Mouse (Mus musculus) 3134 (cell line): ENCODE measurements at regions not wholly inside any gene's neighbourhood (a gene's known extent, or its start where the extent isn't known, plus 50 kb on each side); places are given as distances from the start of the nearest gene placed in this dataset.

Experiments used
- DNase-seq: peaks from one replicate; pipeline ENCODE4 v3.0.0-alpha.2; 2011; ENCODE audit warnings: low spot score; ENCODE audit not compliant: insufficient read length; ENCODE audit errors: extremely low read depth

DNA sequence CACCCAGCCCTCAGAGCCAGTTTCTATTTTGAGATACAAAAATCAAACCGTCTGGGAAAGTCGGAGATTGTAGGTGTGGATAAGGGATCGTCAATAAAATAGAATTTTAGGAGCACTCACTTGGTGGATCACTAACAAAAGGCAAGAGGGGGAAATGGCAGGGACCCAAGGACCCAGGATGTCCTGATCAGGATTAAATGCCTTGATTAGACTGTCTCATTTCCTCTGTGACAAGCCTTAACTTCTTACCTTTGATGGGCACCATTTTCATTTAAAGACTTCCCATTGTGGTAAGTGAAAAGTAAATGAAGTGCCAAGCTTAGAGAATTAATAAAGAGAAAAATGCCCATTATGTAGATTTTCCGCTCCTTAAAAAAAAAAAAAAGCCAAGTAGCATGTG, 238.0 kb upstream of the Mpped2 start:
- DNase-seq = no peak

DNA sequence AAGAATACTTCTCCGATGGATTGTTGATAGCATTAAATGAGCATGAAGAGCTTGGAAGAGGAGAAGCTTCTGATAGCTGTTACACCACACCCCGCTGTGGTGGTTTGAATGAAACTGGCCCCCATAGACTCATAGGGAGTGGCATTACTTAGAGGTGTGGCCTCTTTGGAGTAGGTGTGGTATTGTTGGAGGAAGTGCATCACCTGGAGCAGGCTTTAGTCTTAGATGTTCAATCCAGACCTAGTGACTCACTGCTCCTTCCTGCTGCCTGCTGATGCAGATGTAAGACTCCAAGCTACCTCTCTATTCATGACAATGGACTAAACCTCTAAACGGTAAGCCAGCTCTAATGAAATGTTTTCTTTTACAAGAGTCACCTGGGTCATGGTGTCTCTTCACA, 237.1 kb upstream of the Mpped2 start:
- no peak for DNase-seq

DNA sequence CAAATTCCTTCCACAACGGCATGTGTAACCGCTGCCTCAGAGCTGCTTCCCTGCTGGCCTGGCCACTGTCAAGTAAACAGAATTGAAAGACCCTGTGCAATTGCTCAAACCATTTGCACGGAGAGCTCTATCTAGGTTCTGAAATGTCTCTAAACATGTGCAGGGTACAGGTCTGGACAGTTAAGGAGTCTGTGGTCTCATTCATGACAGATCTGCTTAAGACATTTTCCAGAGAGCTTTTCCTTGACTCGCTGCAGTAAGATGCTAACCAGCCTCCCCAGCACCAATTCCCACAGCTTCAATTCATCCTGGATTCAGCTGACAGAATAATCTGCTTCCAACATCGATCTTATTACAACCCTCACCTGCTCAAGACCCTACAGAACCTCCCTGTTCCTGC, 235.1 kb upstream of the Mpped2 start:
- no peak for DNase-seq

DNA sequence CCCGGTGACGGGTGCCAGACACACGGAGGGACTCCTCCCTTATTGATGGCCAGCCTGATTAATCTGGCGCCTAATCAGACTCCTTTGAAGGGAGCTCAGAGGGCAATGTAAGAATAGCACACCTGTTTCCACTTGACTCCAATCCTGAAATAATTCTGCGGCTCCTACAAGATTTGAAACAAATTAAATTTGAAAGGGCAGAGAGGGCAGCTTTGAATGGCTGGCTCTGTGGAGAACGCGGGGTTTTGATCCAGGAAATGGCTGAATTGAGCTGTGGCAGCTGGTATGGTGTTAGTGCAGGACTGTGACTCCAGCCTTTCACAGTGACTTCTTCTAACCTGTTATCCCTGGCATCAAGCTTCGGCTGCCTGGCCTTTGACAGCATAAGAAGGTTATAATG, 232.0 kb upstream of the Mpped2 start:
- no peak for DNase-seq

DNA sequence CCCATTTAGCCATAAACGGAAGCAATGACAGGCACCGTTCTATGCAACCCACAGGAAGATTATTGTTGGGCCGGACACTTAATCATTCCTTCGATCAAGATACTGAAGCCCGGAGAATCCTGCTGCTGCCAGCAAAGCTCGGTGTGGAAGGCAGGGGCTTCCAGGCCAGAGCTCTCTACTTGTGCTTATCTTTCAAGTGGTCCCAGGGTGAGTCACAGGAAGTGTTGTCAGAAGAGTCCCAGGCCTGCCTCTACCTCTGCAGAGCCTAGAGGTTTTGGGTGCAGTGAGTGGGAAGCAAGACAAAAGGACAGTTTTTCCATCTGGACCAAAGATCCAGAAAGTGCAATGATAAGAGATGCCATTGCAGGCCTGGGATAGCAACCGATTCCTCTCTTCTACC, 231.6 kb upstream of the Mpped2 start:
- DNase-seq = no peak

DNA sequence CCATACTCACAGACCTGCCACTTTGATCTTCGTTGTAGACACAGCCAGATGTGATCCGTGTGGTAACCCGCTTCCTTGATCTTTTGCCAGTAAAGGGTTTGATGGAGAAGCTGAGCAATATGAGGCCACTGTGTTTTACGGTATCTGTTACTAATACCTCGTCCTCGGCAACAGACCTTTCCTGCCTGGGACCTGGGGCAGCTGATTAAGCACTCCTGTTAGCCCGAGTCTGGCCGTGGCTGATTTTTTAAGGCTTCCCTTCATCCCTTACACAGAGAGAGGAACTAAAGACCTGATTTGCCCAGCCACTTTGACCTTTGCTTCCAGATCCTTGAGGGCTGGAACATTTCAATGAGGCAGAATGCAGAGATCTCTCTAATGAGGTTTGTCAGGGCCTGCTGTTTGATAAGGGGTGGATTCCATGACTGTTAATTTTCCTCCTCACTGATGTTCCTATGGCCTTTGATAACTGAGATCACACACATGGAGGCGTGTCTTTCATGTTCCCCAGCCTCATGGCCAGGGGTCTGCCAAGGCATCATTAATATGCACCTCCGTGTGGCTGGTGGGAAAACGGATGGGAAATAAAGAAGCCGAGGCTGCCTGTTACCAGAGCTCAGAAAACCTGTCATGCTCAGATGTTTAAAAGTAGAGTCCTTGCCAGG, 231.0 kb upstream of the Mpped2 start:
- no peak for DNase-seq

DNA sequence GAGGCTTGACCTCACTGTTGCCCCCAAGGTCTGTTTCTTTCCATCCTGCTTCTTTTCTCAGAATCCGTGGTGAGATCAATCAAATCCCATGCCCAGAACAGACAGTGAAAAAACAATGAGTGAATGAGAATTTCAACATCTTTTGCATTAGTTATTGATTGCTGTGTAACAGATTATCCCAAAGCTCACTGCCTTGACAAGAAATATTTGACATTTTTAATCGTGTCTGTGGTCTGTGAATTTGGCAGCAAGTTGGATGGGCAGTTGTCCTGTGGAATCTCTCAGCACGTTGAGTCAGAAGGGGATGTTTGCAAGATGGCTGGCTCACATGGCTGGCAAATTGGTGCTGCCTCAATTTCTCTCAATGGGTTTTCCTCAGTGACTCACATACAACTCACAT, 228.0 kb upstream of the Mpped2 start:
- DNase-seq = no peak

DNA sequence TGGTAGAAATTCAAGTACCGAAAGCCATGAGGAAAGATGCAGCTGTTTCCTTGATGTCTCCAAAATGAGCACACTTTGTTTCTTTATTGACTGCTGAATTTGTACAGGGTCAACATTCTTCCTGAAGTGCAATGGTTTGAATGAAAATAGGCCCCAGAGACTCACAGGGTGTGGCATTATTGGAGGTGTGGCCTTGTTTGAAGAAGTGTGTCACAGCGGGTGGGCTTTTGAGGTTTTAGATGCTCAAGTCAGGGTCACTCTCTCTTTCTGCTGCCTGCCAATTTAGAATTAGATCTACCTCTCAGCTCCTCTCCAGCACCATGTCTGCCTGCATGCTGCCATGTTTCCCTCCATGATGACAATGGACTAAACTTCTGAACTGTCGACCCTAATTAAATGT, 227.2 kb upstream of the Mpped2 start:
- no peak for DNase-seq

DNA sequence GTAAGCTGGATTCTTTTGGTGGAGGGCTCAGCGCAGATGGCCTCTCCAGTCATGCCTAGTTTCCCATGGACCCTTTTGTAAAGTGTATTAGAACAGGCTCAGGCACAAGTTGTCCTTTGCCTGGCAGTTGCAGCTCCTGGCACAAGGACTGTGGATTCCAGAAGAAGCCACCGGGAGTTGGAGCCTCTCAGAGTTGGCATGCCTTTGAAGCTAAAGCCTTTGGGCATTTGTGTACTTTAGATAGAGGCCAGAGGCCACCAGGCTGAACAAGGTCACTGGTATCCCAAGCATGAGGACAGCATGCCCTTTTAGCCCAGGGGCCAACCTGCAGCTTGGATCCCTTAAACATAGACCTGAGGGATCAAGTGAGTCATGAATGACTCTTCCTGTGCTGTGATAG, 223.9 kb upstream of the Mpped2 start:
- no peak for DNase-seq

DNA sequence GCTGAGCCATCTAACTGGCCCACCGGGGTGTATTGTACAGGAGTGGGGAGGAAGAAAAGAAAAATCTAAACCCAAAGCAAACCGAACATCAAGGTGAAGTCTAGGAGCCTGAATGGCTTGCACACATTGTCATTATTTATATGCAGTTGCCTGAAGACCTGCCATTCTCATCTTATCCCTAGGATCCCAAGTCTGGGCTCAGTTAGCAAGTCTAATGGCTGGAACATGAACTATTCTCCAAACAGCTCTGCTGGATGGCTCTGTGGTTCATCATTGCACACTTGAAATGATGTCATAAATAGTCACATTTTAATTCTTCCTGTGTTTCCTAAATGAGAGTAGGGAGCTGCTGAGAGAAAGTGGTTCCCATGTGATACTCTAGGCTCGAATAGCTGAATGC, 219.6 kb upstream of the Mpped2 start:
- DNase-seq = no peak

DNA sequence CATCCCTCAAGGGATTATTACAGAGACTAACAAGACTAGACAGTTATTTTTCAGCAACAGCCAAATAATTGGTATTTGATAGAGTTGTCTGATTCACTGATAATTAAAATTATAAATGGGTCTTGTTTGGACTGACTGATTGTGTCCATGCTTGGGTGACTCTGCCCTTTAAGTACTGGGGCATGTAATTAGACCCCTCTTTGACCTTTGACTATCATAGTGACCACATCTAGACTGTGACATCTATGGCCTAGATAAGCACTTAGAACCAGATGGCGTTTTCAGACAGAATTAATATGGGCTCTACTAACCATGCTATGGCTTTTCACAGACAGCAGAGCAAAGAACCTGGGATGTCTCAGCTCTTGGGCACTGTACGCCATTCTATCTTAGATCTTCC, 215.1 kb upstream of the Mpped2 start:
- DNase-seq = no peak

DNA sequence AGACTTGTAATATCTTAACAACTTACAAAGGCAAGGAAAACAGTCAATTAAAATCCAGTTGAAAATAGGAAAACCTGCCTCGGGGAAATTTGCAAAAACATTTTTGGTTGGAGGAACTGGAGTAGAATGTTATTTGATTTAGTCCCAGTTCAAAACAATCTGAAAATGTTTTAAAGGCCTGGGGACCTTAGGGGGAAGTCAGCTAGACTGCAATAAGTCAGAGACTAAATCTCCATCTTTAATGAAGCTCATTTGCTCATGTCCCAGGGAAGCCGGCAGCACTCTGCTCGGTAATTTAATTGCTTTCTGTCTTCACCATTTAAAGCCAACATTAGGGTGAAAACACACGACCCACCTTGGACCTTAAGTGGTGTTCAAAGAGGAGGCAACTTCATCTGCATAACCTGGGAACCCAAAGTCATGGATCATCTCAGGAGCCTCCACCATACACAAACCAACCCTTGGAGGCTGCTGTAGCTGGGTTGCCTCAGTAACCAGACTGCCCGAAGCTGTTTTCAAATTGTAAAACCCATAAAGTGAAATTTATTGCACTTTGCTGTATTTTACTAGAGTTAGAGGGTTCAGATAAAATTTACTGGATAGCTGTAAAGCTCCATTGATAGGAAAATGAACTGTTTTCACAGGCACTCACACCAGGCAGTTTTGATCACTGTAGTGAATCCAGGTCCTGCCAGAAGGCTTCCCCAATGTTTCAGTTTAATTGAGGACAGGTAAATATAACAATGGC, 205.6 kb upstream of the Mpped2 start:
- no peak for DNase-seq

DNA sequence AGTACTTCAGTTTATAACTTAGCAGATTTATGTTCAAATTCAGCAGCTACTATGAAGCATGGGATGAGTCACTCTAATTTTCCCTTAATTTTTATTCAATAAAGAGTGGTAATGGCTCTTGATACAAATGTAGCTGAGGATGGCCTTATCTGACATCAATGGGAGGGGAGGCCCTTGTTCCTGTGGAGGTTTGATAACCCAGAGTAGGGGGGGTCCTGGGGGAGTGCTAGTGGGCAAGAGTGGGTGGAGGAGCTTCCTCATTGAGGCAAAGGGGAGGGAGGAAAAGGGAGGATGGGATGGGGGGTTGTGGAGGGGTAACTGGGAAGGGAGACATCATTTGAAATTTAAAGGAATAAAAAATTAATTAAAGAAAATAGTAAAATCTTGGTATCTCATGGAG, 194.3 kb upstream of the Mpped2 start:
- no peak for DNase-seq

DNA sequence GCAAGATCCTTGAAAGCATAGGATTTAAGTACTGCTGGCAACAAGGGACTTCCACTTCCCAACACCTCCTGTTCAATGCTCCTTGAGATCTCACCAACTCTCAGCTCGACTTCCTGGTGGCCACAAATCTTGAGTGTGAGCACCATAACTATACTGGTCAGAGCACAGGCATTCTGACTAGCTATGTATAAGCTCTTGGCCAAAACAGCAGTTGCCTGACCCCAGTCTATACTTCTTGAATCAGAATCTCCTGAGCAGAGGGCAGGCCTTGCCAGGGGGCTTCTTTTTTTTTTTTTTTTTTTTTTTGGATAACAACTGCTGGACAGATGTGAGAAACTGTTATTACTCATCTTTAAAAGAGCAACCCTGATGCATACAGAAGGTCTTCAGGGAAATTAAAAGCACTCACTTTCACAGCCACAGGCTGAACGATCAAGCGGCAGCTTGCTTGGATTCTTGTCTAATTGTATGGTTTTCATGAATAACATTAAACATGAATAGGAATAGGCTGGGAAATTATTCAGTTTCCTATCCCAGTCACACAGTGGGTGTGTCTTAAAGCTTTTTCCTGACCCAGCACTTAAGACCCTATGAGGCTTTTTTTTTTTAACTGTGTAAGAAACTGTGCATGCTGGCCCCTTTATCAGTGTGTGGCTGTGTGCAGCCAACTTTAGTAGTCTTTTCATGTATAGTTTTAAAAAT, 193.7 kb upstream of the Mpped2 start:
- DNase-seq = no peak

DNA sequence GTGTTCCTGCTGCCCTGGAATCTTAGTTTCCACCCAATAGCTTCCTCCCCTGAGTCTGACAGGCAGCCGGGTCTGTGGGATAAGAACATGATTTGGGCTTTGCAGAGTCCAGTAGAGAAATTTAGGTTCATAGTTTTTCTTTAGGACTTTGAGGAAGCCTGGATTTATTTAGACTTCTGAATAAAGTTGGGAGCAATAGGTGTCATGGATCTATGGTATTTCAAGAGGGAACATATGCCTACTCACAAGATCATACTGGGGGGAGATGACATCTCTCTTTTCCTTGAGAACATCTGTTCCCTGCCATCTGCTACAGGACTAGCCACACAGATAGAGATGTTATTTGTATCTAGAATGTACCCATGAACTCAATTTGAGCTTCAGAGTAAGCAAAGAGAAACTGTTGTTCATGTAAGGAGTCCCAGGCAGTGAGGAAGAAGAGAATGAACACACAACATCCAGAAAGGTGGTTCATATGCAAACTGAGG, 188.1 kb upstream of the Mpped2 start:
- no peak for DNase-seq

DNA sequence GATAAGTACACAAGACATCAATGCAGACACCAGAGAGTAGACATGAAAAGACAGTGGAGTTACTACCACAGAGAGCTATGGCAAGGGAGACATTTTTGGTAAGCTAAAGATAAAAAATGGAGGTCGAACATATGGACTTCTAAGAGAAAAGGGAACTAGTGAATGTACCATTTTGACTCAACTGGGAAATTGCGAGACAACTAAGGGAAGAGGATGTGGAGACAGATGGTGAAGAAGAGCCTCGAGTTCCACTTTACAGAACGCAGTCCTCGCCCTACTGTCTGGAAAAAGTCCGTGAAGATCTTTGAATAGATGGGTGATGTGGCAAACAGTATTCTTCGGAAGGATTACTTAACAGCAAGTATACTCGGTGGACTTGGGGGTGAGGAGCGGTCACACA, 181.2 kb upstream of the Mpped2 start:
- no peak for DNase-seq

DNA sequence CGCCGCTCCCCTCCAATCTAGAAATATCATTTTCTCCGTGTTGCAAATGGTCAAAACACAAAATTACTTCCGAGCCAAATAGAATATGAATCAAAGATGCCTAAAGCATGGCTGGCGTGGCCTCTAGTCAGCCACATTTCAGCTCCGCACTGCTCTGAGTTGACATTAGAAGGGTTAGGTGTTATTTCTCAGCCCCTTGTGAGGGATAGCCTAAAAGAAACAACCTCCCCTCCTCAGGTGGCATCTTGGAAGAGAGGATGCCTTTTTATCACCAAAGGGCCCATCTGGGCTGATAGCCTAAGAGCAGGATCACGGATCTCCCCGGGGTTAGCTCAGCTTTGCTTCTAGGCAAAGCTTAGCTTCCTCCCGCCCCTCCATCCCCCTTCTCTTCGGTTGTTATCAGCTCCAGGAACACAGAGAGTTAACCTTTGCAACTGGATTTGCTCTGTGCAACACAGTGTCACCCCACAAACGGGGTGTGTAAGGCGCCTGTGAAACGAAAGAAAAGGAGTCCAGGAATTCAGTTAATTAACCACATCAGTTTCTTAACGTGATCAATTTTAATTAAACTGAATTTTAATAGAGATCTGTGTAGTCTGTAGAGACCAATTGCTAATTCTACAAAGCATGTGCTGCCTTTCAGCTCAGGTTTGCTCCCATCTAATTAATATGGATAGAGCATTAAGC, 180.6 kb upstream of the Mpped2 start:
- DNase-seq = no peak

DNA sequence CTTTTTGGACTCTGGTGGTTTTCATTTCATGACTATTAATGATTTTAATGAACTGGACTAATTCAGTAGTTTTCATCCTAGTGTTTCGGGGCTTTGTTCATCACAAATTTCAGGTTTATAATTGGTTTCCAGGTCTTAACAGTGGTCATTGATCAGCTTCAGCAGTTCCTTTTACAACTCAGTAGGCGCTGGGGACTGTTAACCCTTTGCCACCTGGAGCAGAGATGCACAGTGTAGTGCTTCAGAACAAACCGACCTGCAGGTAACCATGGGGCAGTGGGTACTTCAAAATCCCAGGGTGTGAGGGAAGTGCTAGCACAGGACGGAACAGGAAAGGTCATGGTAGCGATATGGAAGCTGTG, 180.1 kb upstream of the Mpped2 start:
- DNase-seq = no peak

DNA sequence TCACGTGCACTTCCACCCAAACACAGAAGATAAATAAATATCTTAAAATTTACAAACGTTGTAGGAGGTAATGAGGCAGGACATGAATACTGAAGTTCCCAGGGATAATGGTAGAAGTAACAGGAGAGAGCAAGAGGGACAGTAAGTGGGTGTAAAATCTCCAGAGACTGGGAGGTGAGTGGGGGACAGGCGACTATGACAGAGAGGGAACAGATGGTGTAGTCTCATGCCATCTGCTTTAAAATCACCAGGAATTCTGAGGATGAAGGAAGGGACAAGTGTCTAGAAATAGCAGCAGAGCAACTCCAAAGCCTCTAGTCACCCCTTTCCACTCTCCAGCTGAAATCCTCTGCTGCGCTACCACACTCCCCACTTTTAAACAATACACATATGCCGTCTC, 175.8 kb upstream of the Mpped2 start:
- no peak for DNase-seq

DNA sequence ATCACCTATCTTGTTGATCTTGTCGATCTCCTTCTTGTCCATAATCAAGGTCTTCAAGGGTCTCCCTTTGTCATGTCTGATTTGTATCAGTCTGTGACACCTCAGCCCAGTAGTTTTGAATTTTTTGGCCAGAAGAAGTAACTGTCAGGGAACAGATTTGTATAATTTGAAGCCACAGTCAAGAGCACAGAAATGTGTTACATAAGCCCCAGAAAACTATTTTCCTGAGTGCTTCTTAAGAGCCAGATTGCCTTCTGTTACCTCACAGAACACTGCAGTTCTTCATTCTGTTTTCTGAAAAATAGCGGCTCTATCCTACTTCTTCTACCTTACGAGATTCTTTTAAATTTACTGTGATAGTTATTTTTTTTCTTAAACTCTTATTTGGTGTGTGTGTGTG, 170.1 kb upstream of the Mpped2 start:
- no peak for DNase-seq

DNA sequence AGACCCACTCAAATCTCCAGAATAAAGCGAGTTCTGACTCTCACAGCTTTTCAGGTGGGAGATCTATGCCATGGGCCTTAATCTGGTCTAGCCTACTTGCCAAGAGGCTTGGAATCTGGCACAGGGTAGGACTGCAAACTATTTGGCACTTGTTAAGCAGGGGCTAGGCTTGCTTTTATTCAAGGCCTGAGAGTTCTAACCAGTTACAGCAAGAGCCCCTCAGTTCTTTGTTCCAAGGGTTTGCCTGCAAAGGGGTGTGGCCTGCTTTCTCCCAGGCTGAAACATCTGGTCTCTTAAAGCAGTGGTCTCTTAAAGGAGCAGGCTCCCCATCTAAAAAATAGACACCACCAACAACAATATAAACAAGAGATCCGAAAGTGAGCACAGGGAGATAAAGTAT, 166.1 kb upstream of the Mpped2 start:
- no peak for DNase-seq
